Mouse (Mus musculus) ES-Bruce4 (cell line): ENCODE results near the gene Hibch.
"Not testable (repeated sequence)": the region's sequence is repeated elsewhere in the genome, so short reads cannot be mapped to it uniquely, and the experiment has no call there.

Experiments
- CTCF ChIP-seq: IDR thresholded peaks from one replicate; pipeline ENCODE4 v1.8.1; 2011; ENCODE audit warnings: low read depth, low read length
- POLR2A ChIP-seq: IDR thresholded peaks from one replicate; pipeline ENCODE4 v1.8.1; 2011; ENCODE audit warnings: low read length; ENCODE audit not compliant: insufficient read depth

GRCm38 (mm10) chr1:52854029-52854428, 9.3 kb downstream of the Hibch start:
- not testable (repeated sequence) for TF ChIP-seq POLR2A, CTCF
